Mouse (Mus musculus): ENCODE data around the gene Olfr1175-ps.

Gene Olfr1175-ps

DNA sequence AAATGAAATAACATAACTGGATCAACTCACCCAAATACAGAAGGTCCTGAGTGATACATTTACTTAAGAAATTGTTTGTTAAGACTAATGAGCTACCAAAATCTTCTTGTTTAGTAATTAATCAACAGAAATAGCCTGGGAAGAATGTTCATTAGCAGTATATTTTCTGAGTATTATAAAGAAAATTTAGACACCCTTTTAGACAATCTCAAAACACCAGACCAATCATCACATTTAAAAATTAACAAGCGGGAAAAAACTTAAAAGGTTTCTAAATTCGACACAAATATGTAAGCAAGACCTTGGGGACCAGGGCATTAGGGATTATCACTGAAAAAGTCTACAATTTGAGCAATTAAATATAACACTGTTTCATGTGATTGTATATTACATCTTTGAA lies at the start of gene Olfr1175-ps:
TSS of gene Olfr1175-ps (minus strand) at position 101 of the 400 bp plus-strand sequence.
- DNase-seq = no peak

DNA sequence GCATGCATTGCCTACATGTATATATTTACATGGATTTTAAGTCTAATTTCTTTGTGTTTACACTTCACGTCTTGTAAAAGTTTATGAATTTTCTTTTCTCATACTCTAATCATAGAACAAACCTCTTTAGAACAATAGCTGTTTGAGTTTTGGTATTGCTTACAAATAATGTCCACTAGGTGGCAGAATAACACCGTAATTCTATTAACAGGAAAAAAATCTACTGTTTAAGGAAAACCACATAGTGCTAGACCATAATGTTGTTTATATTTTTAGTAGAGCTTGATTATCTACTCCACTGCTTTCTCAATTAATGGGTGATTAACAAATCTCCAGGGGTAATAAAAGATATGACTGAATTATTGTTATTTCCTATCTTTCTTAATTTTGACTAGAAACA lies 29.3 kb upstream of the Olfr1175-ps start:
- no peak for DNase-seq

DNA sequence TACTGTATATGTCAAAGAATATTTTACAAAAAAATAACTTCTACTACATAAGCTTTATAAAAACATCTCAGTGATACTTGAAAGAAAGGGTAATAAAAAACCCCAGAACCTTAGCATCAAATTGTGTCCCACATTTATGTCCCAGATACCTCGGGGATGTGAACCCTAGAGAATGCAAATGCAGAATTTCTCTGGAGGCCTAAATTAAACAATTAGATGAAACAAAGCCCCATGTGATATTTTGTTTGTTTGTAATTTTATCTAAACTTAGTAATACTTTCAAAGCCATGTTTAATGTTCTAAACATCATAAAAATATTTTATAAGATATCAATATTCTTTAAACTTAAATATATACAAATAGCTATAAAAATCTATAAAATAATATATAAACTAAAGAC lies 19.4 kb upstream of the Olfr1175-ps start, which contains the start of gene Olfr1177-ps:
TSS of gene Olfr1177-ps (minus strand) at position 101 of the 400 bp plus-strand sequence.
- DNase-seq = no peak

DNA sequence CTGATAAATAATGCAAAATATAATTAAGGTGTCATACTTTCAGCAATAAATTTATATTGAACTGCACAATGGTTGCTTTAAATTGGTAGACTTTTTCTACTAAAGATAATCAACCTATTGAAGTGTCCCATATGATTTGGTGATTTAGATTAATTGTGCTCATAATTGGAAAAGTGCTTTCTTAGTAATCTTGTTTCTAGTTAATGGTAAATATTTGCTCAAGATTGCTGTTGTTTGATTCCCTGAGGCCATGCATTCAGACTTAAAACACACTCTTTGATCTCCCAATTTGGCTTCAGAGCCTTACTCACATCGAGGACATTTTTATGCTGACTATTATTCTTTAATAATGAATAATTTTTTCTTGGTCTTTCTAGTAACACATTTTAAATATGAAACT lies 9.4 kb upstream of the Olfr1175-ps start, which contains the start of gene Olfr1176:
TSS of gene Olfr1176 (plus strand) at position 301 of the 400 bp plus-strand sequence.
- DNase-seq = no peak

DNA sequence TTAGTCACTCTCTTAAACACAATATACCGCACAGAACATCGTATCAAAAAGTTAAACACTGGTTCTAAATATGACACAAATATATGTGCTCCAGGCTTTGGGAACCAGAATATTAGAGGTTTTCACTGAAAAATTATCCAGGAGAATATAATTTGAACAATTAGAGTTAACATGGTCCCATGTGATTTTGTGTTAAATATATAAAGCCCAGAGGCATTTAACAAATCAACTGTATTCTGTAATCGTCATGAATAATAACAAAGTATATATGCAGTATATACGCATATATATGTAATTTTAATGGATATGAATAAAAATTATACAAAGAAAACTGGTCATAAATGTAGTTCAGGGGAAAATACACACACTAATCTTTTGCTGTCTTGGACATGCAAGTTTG lies 12.0 kb downstream of the Olfr1175-ps start, which contains the start of gene Olfr1174-ps:
TSS of gene Olfr1174-ps (minus strand) at position 101 of the 400 bp plus-strand sequence.
- no peak for DNase-seq

DNA sequence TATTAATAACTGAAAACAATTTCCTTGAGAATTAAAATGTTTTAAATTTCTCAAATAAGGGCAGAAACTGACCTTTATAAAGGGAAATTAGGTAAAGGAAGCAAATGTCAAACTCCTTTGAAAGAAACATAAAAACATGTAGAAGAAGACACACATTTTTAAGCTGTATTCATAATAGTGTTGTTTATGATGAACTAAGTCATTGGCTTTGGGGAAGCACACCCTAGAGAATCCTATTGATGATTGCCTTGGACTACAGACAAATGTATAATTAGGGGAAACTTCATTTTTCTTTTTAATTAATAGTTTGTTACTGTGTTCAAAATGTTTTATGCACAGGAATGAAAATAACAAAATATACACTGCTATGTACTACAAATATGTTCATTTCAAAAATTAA lies 47.2 kb downstream of the Olfr1175-ps start, which contains the start of gene Olfr1173:
TSS of gene Olfr1173 (minus strand) at position 101 of the 400 bp plus-strand sequence.
- DNase-seq = no peak
